Comparison of ENCODE assay signal across 22 mouse cellular contexts in the genomic region with DNA sequence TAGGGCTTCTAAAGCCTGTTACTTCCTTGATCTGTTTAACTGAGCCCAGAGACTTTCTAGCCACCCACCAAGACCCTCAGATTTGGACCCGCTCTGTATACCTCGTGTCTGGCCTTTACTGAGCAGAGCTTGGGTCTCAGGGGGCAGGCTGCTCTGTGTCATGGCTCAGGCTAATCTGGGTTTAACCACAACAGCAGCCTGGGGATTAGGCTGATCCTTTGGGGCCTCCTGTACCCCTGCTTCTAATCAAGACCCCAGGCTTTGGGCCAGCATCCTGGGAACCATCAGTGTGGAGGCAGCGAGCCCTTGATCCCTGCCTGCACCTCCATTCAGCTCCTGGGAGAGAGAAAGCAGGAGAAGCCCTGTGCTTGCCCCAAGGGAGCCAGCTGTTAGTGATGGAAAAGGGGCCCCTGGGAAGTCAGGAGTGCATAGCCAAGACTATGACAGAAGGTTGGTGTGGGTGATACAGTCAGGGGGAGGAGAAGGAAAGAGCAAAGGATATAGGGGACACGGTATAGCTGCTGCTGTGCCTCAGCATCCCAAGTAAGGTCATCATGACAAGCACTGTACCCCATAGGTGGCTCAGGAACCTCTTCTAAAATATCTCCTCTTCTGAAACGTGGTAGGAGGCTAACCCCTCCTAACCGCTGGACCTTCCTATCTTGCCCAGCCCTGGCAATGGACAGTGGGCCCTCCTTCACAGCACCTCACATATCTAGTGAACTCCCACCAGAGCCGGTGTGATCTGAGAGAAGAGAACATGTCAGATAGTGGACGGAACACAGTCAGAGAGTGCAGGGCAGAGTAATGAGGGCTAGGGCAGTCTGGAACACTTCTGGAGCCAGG. TPM values are rescaled to one million over a fixed set of nuclear protein-coding genes. Genes with fewer than 3 reads are reported as not detected.
A peak's percentile ranks its signal among the peaks of the same experiment; 100 is the strongest.
DNase-seq lines count a peak whose midpoint lies in the region; ATAC-seq and TF ChIP-seq lines count a peak whose summit lies in the region.
"Had no signal": no experiment of that assay in that cellular context is flagged by ENCODE, and none has a peak within 500 bp of the region (broad histone marks: within the 10 kb centered on the region; RNA-seq: fewer than 3 reads in every experiment).

No protein-coding gene starts in this region.

- no peak for TF ChIP-seq CTCF in heart, adult 2 months (IDR thresholded peaks at IDR 0.05)
- TF ChIP-seq CTCF in olfactory bulb, adult 2 months (IDR thresholded peaks at IDR 0.05; ENCODE audit: insufficient read depth, low read depth, low read length), result no peak

- H3K9me3 ChIP-seq in heart, embryonic 11.5 days (replicated peaks; ENCODE audit: control insufficient read depth, low read length), result no peaks in the 10 kb centered on the region
- no peaks in the 10 kb centered on the region for H3K9me3 ChIP-seq in neural tube, embryonic 13.5 days
- no peaks in the 10 kb centered on the region for H3K9me3 ChIP-seq in neural tube, embryonic 15.5 days (replicated peaks)
- H3K9me3 ChIP-seq in liver, embryonic 11.5 days (ENCODE audit: control insufficient read depth, low read length), result no peaks in the 10 kb centered on the region
- H3K9me3 ChIP-seq: forebrain, embryonic 12.5 days; heart, embryonic 10.5 days; hindbrain, embryonic 10.5 days; kidney, embryonic 15.5 days; stomach, embryonic 15.5 days had no signal

- no peak for ATAC-seq in heart, embryonic 11.5 days (replicated peaks; ENCODE audit: insufficient number of reproducible peaks, low FRiP score, low TSS enrichment)
- ATAC-seq in neural tube, embryonic 13.5 days (ENCODE audit: low read depth), result no peak
- ATAC-seq in neural tube, embryonic 15.5 days (ENCODE audit: low FRiP score), result no peak
- no peak for ATAC-seq in liver, embryonic 11.5 days (replicated peaks; ENCODE audit: low FRiP score)
- no peak for ATAC-seq in monocyte, adult 5-6 weeks (replicated peaks; ENCODE audit: insufficient number of reproducible peaks, low FRiP score, low TSS enrichment, poor library complexity, severe bottlenecking)
- ATAC-seq: activated CD4-positive, CD25-positive, alpha-beta regulatory T cell, adult 4 months; liver, postnatal 0 days; lung, postnatal 0 days had no signal

- H3K9ac ChIP-seq in heart, adult 2 months (ENCODE audit: low read depth, low read length), result peak overlapping the region; percentile 33
- H3K9ac ChIP-seq in heart, embryonic 11.5 days (ENCODE audit: low read depth, low read length), result no peak overlapping the region
- H3K9ac ChIP-seq in neural tube, embryonic 13.5 days, result peak overlapping the region; percentile 41; the same call in 1 of the 2 replicates
- H3K9ac ChIP-seq in neural tube, embryonic 15.5 days (replicated peaks), result no peak overlapping the region
- no peak overlapping the region for H3K9ac ChIP-seq in liver, embryonic 11.5 days (ENCODE audit: low read depth, low read length)
- H3K9ac ChIP-seq: forebrain, embryonic 12.5 days; kidney, embryonic 15.5 days; liver, postnatal 0 days; stomach, embryonic 15.5 days had no signal

- DNase-seq in heart, adult 2 months, result no peak
- no peak for DNase-seq in liver, embryonic 11.5 days (ENCODE audit: low spot score)
- DNase-seq: adrenal gland, adult 8-10 months; B cell, adult 2 months; cerebellum, adult 9-10 months; kidney, adult 11 months; kidney, postnatal 36 days; left cerebral cortex, postnatal 4 days; liver, postnatal 0 days had no signal

- H3K27ac ChIP-seq in heart, adult 2 months, result peak overlapping the region; percentile 86
- H3K27ac ChIP-seq in heart, embryonic 11.5 days (ENCODE audit: low read depth, low read length), result no peak overlapping the region
- H3K27ac ChIP-seq in neural tube, embryonic 13.5 days (replicated peaks), result no peak overlapping the region
- H3K27ac ChIP-seq in neural tube, embryonic 15.5 days (replicated peaks), result no peak overlapping the region
- H3K27ac ChIP-seq in olfactory bulb, adult 2 months (ENCODE audit: insufficient read depth, low read depth, low read length), result peak overlapping the region; percentile 8; the same call in 1 of the 2 replicates
- no peak overlapping the region for H3K27ac ChIP-seq in liver, embryonic 11.5 days (ENCODE audit: low read depth, low read length)
- H3K27ac ChIP-seq: forebrain, embryonic 12.5 days; heart, embryonic 10.5 days; kidney, embryonic 15.5 days; macrophage; stomach, embryonic 15.5 days had no signal

- 0 out of 2 replicates have a peak overlapping the region, but pooled peaks have one; percentile 11 for H3K4me3 ChIP-seq in heart, adult 2 months
- no peak overlapping the region for H3K4me3 ChIP-seq in heart, embryonic 11.5 days (ENCODE audit: low read depth, low read length)
- no peak overlapping the region for H3K4me3 ChIP-seq in neural tube, embryonic 13.5 days
- H3K4me3 ChIP-seq in neural tube, embryonic 15.5 days (replicated peaks), result no peak overlapping the region
- H3K4me3 ChIP-seq in olfactory bulb, adult 2 months (ENCODE audit: insufficient read depth, low read depth, low read length), result no peak overlapping the region
- no peak overlapping the region for H3K4me3 ChIP-seq in liver, embryonic 11.5 days (ENCODE audit: low read depth, low read length)
- H3K4me3 ChIP-seq: forebrain, embryonic 12.5 days; heart, embryonic 10.5 days; hindbrain, embryonic 10.5 days; kidney, embryonic 15.5 days; stomach, embryonic 15.5 days had no signal

- peaks cover 28% of the 10 kb centered on the region for H3K4me1 ChIP-seq in heart, adult 2 months (ENCODE audit: control insufficient read depth, insufficient read depth, low read length)
- peaks cover 12% of the 10 kb centered on the region for H3K4me1 ChIP-seq in heart, embryonic 11.5 days (ENCODE audit: control insufficient read depth, insufficient read depth, low read length)
- peaks cover 74% of the 10 kb centered on the region for H3K4me1 ChIP-seq in neural tube, embryonic 13.5 days (replicated peaks)
- H3K4me1 ChIP-seq in neural tube, embryonic 15.5 days, result peaks cover 77% of the 10 kb centered on the region
- H3K4me1 ChIP-seq in olfactory bulb, adult 2 months (ENCODE audit: control insufficient read depth, insufficient read depth, low read length), result peaks cover 54% of the 10 kb centered on the region
- H3K4me1 ChIP-seq in liver, embryonic 11.5 days (replicated peaks; ENCODE audit: control insufficient read depth, insufficient read depth, low read length), result no peaks in the 10 kb centered on the region; the same call in 1 of the 2 replicates

- no peaks in the 10 kb centered on the region for H3K79me2 ChIP-seq in heart, adult 2 months (replicated peaks; ENCODE audit: control insufficient read depth, insufficient read depth, low read length)

- H3K4me2 ChIP-seq in heart, embryonic 11.5 days, result no peak overlapping the region
- no peak overlapping the region for H3K4me2 ChIP-seq in neural tube, embryonic 13.5 days
- H3K4me2 ChIP-seq in neural tube, embryonic 15.5 days, result no peak overlapping the region
- no peak overlapping the region for H3K4me2 ChIP-seq in liver, embryonic 11.5 days
- H3K4me2 ChIP-seq: forebrain, embryonic 12.5 days; kidney, embryonic 15.5 days; stomach, embryonic 15.5 days had no signal

- no peak for TF ChIP-seq EP300 in heart, adult 2 months (IDR thresholded peaks at IDR 0.05; ENCODE audit: insufficient read depth, low read depth, low read length)

- H3K36me3 ChIP-seq in heart, adult 2 months (ENCODE audit: control insufficient read depth, insufficient read depth, low read length), result 0 out of 2 replicates have a peak, but pooled peaks cover 2% of the 10 kb centered on the region
- H3K36me3 ChIP-seq in heart, embryonic 11.5 days (ENCODE audit: control insufficient read depth, insufficient read depth, low read length), result no peaks in the 10 kb centered on the region
- H3K36me3 ChIP-seq in neural tube, embryonic 13.5 days, result no peaks in the 10 kb centered on the region
- H3K36me3 ChIP-seq in neural tube, embryonic 15.5 days, result no peaks in the 10 kb centered on the region
- no peaks in the 10 kb centered on the region for H3K36me3 ChIP-seq in liver, embryonic 11.5 days (ENCODE audit: control insufficient read depth, insufficient read depth, low read length)
- H3K36me3 ChIP-seq: forebrain, embryonic 12.5 days; heart, embryonic 10.5 days; hindbrain, embryonic 10.5 days; kidney, embryonic 15.5 days; stomach, embryonic 15.5 days had no signal

- intact Hi-C loops in heart, adult 2 months (cut with DNase I), result loop anchor here (2.0 kb wide), 1 partner anchor 15 kb away; no protein-coding TSS in a partner anchor

- WGBS in heart, adult 2 months, result 58% methylated on average over 8 of the region's 8 CpGs
- WGBS in heart, embryonic 11.5 days (ENCODE audit: insufficient replicate concordance), result 68% methylated on average over 8 of the region's 8 CpGs
- WGBS in neural tube, embryonic 13.5 days, result 72% methylated on average over 8 of the region's 8 CpGs
- WGBS in neural tube, embryonic 15.5 days, result 80% methylated on average over 8 of the region's 8 CpGs
- 85% methylated on average over 8 of the region's 8 CpGs for WGBS in olfactory bulb, adult 2 months
- WGBS in liver, embryonic 11.5 days, result 66% methylated on average over 8 of the region's 8 CpGs

- H3K27me3 ChIP-seq in heart, adult 2 months (ENCODE audit: control insufficient read depth, insufficient read depth, low read length), result no peaks in the 10 kb centered on the region; the same call in 1 of the 2 replicates
- peaks cover 45% of the 10 kb centered on the region for H3K27me3 ChIP-seq in heart, embryonic 11.5 days (ENCODE audit: control insufficient read depth, insufficient read depth, low read length)
- peaks cover 21% of the 10 kb centered on the region for H3K27me3 ChIP-seq in neural tube, embryonic 13.5 days
- 0 out of 2 replicates have a peak, but pooled peaks cover 3% of the 10 kb centered on the region for H3K27me3 ChIP-seq in neural tube, embryonic 15.5 days (replicated peaks)
- peaks cover 48% of the 10 kb centered on the region for H3K27me3 ChIP-seq in liver, embryonic 11.5 days (replicated peaks; ENCODE audit: control insufficient read depth, insufficient read depth, low read length)

- TF ChIP-seq POLR2A in heart, adult 2 months (IDR thresholded peaks at IDR 0.05; ENCODE audit: insufficient read depth, low read depth, low read length), result no peak
- TF ChIP-seq POLR2A in olfactory bulb, adult 2 months (IDR thresholded peaks at IDR 0.05; ENCODE audit: insufficient read depth, low read depth, low read length), result no peak

RNA-seq across cellular contexts. Expression of a gene that starts 6.1 kb away (rescaled TPM):
- 10 to 100 TPM; 26.7 to 31.1 TPM for total RNA-seq in heart, adult 2 months (2021)
- 29.0 and 31.3 TPM in 2 replicates for polyA plus RNA-seq in heart, adult 2 months (2012; rRNA removed)
- polyA plus RNA-seq in heart, embryonic 11.5 days (2014; fragmentation: Nextera tagmentation; extraction: Ambion mirVana), result 0.17 and 0.18 TPM in 2 replicates
- polyA plus RNA-seq in neural tube, embryonic 13.5 days (2015; fragmentation: Nextera tagmentation; extraction: Ambion mirVana), result 1.8 and 2.1 TPM in 2 replicates
- 2.0 and 2.9 TPM in 2 replicates for polyA plus RNA-seq in neural tube, embryonic 15.5 days (2015; fragmentation: Nextera tagmentation; extraction: Ambion mirVana)
- polyA plus RNA-seq in olfactory bulb, adult 2 months (2012; ENCODE audit: insufficient read depth, insufficient read length, low replicate concordance, missing spikeins), result not detected in 2 replicates
- 0.19 and 0.34 TPM in 2 replicates for polyA plus RNA-seq in liver, embryonic 11.5 days (2014; fragmentation: Nextera tagmentation; extraction: Ambion mirVana)
- 0.49 to 16.6 TPM (median 13.2 TPM) in 3 replicates for total RNA-seq in monocyte, adult 5-6 weeks (2017)
- polyA plus RNA-seq: liver, postnatal 0 days had no signal

RNA-seq across cellular contexts. Expression of a gene that starts 35.2 kb away (rescaled TPM):
- 10 to 100 TPM; 75.2 to 83.2 TPM for total RNA-seq in heart, adult 2 months (2021)
- 139 and 142 TPM in 2 replicates for polyA plus RNA-seq in heart, adult 2 months (2012; rRNA removed)
- 97.7 and 106 TPM in 2 replicates for polyA plus RNA-seq in heart, embryonic 11.5 days (2014; fragmentation: Nextera tagmentation; extraction: Ambion mirVana)
- polyA plus RNA-seq in neural tube, embryonic 13.5 days (2015; fragmentation: Nextera tagmentation; extraction: Ambion mirVana), result 149 and 166 TPM in 2 replicates
- 158 and 175 TPM in 2 replicates for polyA plus RNA-seq in neural tube, embryonic 15.5 days (2015; fragmentation: Nextera tagmentation; extraction: Ambion mirVana)
- not detected in 2 replicates for polyA plus RNA-seq in olfactory bulb, adult 2 months (2012; ENCODE audit: insufficient read depth, insufficient read length, low replicate concordance, missing spikeins)
- polyA plus RNA-seq in liver, embryonic 11.5 days (2014; fragmentation: Nextera tagmentation; extraction: Ambion mirVana), result 92.3 and 93.3 TPM in 2 replicates
- 10.9 to 35.9 TPM (median 17.3 TPM) in 3 replicates for total RNA-seq in monocyte, adult 5-6 weeks (2017)

Comparison
In these comparisons a context has a peak if more than half of its experiments do, and no peak if none do; other contexts are left out.
1. H3K27ac ChIP-seq: peak in heart, adult 2 months (single experiment) and olfactory bulb, adult 2 months (single experiment); none in heart, embryonic 11.5 days (single experiment), neural tube, embryonic 13.5 days (single experiment), neural tube, embryonic 15.5 days (single experiment) and liver, embryonic 11.5 days (single experiment).
2. H3K9ac ChIP-seq: peak in heart, adult 2 months (single experiment) and neural tube, embryonic 13.5 days (single experiment); none in heart, embryonic 11.5 days (single experiment), neural tube, embryonic 15.5 days (single experiment) and liver, embryonic 11.5 days (single experiment).